Mouse (Mus musculus) ES-CJ7 (cell line): ENCODE results near the gene Actn1.

ENCODE experiments used
- DNase-seq: peaks from one replicate; pipeline ENCODE4 v3.0.0; 2011; ENCODE audit warnings: low read depth, low spot score

Actn1 gene

DNA sequence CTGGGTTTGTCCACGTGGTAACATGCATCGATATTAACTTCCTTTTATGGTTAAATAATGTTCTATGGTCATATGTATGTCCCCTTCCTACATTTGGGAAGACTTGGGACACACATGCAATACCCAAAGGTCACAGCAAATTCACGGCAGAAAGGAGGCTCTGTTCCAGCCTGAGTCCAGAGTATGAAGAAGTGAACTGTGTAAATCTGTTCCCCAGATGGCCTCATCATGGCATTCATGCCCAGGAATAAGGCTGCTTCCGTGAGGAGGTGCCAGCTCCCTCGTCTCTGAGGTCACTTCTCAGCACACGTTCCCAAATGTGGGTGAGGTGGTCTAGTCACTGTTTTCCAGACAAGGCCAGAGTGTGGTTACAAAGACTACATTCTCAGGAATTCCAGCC lies 122.9 kb downstream of the Actn1 start:
- DNase-seq: no peak

DNA sequence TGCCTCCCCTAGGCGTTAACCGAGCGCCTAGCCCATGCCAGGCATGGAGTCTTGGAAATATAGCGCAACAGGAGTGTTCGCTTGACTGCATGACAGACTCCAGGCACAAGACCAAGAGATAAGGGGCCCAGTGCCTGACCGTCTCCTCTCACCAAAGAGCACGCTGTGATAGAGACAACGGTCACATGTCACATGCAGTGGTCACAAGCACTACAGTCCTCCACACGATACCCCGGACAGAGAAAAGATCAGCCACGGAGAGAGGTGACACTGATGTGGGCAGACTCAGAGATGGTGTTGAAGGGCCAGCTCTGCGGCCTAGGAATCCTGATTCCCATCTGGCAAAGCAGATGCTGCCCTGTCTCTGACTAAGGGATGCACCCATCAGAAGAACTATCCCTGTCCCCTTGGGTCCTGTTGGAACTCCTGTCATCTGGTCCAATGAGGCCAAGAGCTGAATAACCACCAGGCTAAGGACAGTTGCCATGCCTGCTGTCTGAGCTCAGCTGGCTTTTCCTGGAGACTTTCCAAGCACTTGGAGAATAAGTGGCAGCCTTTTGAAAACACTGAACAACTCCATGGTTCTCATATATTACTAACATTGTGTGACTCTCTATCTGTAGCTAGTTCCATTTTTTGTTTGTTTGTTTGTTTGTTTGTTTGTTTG lies 123.8 kb downstream of the Actn1 start:
- DNase-seq: no peak

DNA sequence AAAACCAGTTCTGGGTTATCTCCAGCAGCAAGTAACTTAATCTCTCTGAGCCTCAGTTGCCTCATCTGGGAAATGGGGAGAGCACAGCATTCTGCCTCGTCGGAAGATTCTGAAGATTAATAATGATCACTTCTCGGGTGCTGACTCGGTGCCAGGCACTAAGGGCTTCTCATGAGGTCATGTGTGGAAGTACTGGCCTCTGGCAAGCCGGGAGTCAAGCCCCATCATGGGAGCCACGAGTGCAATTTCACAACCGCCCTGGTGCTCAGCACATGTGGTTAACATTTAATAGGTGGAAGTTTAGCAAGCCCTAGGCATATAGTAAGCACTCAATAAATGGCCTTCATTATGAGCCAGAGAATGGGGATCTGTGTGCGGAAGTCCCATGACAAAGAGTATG lies 125.0 kb downstream of the Actn1 start:
- DNase-seq: no peak

DNA sequence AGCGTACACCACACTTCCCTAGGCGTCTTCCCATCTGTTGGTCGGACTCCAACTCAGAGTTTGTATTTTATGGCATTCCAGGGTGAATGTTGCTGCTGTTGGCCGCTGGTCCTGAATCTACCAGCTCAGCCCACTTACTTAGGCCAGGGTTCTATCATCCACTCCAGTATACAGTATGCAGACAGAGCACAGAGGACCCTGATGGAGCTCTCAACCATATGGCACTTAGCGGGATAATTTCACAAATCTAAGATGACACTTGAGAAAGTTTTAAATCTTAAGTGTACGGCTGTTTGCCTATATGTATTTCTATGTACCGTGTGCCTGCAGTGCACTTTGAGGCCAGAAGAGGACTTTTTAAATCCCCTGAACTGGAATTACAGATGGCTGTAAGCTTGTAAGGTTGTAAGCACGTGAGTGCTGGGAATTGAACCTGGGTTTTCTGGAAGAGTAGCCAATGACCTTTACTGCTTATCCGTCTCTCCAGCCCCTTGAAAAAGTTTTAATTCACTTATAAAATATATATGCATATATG lies 127.1 kb downstream of the Actn1 start:
- DNase-seq: peak; percentile 51

DNA sequence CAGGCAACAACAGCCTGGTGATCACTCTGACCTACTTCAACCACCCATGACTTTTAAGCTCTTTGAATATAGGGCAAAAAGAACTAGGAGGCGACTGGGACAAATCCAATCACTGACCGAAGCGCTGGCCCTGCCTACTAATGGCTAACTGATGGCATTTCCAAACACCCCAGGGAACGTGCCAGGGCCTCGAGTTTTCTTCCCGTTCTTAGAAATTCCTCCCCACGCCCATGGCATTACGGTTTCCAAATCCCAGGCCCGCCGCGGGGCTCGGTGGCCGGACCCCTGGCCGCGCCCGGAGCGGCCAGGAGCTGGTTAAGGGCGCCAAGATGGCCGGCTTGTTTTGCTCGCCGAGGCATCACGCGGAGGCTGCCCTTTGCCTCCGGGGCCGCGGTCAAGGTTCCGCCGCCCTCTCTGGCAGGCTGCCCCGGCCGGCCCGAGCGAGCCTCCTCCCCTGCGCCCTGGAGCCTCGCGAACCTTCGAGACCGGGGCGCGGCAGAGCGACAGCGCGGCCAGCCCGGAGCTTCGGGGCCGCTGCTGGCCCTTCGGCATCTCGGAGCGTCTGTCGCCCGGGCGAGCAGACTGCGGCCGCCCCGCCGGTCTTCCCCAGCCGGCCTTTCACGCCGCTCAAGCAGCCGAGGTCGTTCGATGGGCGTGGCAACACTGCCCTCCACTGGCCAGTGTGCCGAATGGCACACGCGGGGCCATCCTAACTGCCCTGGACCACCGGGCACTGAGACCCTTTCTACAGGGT lies 127.7 kb downstream of the Actn1 start:
- DNase-seq: peak; percentile 76

DNA sequence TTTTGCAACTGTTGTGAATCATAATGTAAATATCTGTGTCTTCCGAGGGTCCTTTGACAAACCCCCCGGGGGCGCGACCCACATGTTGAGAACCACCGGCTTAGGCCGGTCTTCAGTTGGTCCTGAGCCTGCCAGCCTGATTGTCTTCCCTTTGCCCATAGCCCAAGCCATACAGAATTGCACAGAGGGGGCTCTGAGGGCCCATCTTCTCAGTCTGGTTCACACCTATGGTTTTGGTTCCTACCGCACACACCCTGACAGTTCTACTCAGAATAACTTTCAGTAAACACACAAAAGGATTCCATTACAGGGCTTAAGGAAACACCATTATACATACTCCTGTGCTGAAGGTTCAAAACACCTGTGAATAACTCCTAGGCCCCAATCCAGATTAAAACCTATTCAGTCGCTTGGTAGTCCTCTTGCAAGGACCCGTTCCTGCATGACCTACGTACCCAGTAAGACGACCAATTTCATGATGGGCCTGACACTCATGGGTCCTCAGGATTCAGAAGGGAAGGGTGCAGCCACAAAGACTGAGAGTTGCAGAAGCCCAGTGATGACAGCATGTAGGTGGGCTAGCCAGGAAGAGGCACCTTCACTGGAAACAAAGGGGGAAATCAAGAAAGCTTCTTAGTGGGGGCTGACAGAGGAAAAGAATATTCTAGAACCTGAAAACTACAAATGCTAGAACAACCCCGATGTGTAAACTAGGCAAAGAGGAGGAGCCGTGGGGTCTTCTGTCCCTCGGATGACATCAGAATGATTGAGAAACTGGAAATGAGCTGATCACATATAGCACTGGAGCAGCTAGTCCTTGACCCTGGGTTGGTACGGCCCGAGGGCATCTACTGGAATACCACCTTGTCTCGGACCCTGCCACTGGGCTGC lies 128.6 kb downstream of the Actn1 start:
- no peak for DNase-seq

DNA sequence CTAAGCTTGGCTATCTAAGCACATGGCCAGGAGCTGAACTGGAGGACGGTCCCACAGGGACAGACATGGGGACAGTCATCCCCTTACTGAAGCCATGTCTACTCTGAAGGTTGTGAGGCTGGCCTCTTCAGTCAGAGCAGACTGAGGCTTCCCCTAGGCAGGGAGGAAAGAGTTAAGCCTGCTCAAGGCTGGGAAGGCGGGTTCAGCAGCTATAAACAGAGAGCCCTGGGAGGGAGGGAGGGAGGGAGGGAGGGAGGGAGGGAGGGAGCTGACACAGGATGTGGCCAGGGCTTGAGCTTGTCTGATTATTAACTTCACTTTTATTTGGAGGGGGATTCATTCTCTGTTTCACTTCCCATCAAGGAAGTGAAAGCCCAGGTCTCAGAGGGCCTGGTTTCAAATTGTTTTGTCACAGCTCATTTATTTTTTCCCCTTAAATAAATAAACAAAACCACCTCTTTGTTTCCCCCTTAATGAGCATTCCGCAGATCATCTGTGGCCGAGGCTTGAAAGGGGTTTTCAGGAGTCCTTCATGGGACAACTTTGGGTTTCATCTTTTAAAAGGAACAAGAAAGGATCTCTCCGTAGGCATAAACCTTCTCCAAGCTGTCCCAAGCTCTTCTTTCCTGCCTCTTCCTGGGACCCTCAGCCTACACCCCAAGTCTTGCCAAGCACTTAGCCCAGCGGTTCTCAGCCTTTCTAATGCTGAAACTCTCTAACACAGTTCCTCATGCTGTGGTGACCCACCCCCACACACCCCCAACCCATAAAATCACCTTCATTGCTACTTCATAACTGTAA lies 129.4 kb downstream of the Actn1 start:
- DNase-seq: peak; percentile 30

DNA sequence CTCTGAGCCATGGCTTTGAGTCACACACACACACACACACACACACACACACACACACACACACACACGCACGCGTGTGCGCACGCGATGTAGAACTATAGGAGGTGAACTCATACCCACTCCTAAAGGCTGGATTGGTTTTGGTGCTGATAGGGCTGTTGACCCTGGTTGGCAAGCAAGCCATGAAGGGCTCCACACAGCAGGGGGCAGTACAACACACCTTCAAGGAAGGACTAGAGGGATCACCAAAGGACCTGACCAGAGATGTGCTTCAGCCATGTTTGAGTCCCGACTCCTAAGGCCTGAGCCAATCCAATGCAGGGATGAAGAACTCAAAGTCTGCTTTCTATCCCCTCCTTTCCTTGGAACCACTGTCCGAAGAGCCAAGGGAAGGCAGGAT lies 130.6 kb downstream of the Actn1 start:
- DNase-seq: peak; percentile 71

DNA sequence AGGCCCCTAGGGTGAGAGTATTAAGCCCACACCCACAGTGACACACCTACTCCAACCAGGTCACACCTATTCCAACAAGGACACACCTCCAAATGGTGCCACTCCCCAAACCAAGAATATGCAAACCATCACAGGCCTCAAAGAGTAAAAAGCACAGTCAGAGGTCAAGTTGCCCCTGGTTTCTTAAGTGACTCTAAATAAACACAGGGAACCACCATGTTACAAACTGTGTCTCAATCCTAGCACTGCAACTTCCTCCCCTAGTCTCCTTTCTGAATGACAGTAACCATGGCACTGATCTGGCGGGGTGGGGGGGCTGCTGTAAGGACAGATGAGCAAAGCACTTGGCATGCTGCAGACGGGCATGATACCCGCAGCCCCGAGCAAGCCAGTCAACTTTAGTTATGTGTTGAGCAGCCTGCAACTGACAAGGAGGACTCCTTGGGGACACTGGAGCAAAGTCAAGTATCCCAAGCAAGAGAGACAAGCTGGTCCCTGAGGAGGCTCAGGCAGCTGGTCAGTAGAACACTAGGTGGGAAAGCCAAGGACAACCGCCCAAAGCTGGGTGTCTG lies 132.9 kb downstream of the Actn1 start:
- peak; percentile 89 for DNase-seq

DNA sequence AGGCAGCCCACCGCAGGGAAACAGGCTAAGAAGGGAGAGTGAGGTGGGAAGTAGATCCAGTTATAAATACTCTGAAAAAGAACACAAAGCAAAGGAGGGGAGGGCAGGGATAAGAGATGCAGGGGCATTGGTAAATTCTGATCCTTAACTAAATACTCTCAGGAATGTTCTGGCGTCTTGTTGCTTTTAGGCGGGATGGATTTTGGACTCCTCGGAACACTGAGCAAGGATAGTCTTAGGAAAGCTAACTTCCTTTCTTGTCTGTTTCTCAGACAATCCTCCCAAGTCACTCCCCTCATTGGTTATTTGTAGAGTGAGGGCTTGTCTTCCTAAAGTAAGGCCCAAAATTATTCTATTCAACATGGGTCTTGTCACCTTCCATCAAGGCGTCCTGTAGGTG lies 134.9 kb downstream of the Actn1 start:
- no peak for DNase-seq

DNA sequence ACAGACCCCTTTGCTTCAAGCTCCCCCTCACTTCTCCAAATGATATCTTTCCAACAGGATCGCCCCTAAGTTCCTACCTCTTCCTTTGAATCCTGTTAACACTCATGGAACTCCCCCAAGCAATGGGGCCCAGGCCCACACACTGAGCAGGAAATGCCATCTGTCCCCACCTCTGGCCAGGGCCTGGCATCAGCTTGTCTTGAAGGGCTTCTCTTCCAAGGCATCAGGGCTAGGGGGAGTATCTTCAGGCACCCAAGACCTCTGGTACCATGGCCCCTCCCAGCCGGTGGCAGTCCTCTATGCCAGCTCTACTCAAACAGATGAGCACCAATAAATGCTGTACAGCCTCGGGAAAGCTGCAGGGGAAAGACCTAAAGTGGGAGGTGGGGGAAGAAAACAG lies 135.4 kb downstream of the Actn1 start:
- DNase-seq: no peak

DNA sequence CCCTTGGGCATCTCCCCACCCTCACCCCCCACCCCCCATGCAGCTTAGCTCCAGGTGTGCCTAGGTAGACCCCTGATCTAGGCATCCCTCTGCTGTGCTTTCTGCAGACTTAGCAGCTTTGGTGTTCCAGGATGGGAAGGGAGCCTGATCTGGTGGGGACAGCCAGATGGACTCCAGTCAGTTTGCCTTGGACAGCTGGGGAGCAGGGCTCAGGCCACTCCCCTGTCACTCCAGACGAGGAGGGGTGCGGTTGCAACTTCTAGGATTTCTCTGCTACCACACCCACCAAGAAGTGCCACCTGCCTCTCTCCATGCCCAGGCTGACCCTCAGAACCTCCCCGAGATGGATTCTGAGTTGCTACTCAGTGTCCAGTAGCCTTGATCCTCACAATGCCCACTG lies 136.0 kb downstream of the Actn1 start:
- no peak for DNase-seq

DNA sequence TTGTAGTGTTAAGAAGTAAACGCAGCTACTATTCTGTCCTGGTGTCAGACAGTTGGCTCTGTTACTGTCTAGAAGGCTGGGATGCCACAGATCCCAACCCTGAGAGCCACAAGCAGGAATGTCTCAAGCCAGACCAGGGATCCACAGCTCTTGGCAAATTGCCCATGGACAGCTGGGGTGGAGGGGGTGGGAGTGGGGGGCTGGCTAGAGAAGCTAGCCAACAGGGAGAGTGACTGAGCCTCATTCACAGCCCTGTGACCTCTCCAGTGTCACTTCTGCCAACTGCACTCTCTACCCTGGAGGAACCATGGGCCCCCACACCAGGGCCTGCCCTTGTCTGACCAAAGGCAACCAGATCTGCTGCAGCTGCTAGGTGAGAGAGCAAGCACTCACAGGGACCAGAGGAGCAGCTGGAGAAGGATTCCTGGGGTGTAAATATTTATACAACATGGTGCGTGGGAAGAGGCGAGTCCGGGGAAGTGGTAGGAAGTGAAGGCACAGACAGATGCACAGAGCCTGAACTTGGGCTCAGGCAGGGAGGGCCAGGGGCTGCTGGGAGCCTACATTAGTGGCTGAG lies 136.9 kb downstream of the Actn1 start:
- no peak for DNase-seq

DNA sequence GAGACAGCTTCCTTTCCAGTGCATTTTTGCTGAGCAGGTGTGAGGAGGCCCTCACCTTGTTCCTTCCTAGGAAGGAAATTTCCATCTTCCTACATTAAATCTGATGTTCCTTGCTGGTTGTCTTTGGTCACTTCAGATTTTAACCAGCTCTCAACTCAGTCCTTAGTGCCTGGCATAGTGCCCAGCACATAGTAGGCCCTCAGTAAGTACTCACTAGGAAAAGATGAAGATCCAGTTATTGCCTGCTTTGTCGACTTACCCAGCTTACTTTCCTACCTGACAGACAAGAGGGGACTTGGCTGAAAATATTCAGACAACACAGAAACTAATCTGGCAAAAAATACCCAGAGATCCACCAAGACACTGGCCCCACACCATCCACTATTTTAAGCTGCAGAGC lies 138.7 kb downstream of the Actn1 start:
- no peak for DNase-seq

DNA sequence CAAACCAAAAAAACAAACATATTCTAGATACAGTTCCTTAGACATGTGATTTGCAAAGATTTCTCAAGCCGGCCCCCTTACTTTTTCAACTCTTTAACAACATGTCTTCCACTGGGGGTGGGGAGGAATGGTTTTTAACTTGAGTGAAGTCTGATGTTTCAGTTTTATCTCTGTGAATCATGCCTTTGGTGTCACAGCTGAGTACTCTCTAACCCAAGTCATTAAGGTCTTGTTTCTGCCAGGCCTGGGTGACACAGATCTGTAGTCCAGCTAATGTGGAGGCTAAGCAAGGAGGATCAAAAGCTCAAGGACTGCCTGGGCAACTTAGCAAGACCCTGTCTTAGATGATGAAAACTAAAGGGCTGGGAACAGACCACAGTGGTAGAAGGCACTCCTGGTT lies 141.6 kb downstream of the Actn1 start:
- no peak for DNase-seq
